Mouse (Mus musculus) natural killer cell, adult 2 months (primary cell): Measurements from ENCODE around the gene Sp7.

Source experiments
- DNase-seq, 2 experiments: peaks; one replicate each; pipeline ENCODE4 v3.0.0; 2022; ENCODE audit warnings: low spot score in 2 of 2

Gene Sp7

GRCm38 (mm10) chr15:102388942-102389341 is 22.0 kb upstream of the Sp7 start:
- DNase-seq: no peak

- DNase-seq: no peak
Measured at GRCm38 (mm10) chr15:102386640-102387039, 19.7 kb upstream of the Sp7 start.

GRCm38 (mm10) chr15:102383671-102384070 is 16.7 kb upstream of the Sp7 start:
- DNase-seq: no peak

- peak; percentile 56 to 72 for DNase-seq
Measured at GRCm38 (mm10) chr15:102381575-102381974, 14.6 kb upstream of the Sp7 start.

- peak; percentile 30 to 49 for DNase-seq
Measured at GRCm38 (mm10) chr15:102377810-102378262, 10.9 kb upstream of the Sp7 start.

GRCm38 (mm10) chr15:102377163-102377543 is 10.2 kb upstream of the Sp7 start:
- DNase-seq: peak; percentile 76 to 84

GRCm38 (mm10) chr15:102376453-102377162 is 9.6 kb upstream of the Sp7 start:
- DNase-seq: no peak

- DNase-seq: no peak
Measured at GRCm38 (mm10) chr15:102370727-102371126, 3.7 kb upstream of the Sp7 start.

GRCm38 (mm10) chr15:102369972-102370371 is 3.0 kb upstream of the Sp7 start:
- DNase-seq: no peak

- DNase-seq: no peak
Measured at GRCm38 (mm10) chr15:102366238-102366637, 744 bp downstream of the Sp7 start.

- DNase-seq: no peak
Measured at GRCm38 (mm10) chr15:102364678-102365077, 2.3 kb downstream of the Sp7 start.

- no peak for DNase-seq
Measured at GRCm38 (mm10) chr15:102362648-102363047, 4.3 kb downstream of the Sp7 start.

GRCm38 (mm10) chr15:102358834-102359233 is 8.1 kb downstream of the Sp7 start:
- no peak for DNase-seq

GRCm38 (mm10) chr15:102358126-102358525 is 8.9 kb downstream of the Sp7 start:
- no peak for DNase-seq

- DNase-seq: no peak
Measured at GRCm38 (mm10) chr15:102356501-102357325, 10.3 kb downstream of the Sp7 start.

- DNase-seq: no peak
Measured at GRCm38 (mm10) chr15:102355871-102356441, 11.0 kb downstream of the Sp7 start.

GRCm38 (mm10) chr15:102355134-102355870 is 11.7 kb downstream of the Sp7 start:
- peak in 1 of 2 experiments; percentile 22 for DNase-seq

- DNase-seq: no peak
Measured at GRCm38 (mm10) chr15:102353986-102354385, 13.0 kb downstream of the Sp7 start.

- DNase-seq: no peak
Measured at GRCm38 (mm10) chr15:102352177-102352576, 14.8 kb downstream of the Sp7 start.

GRCm38 (mm10) chr15:102350942-102351291 is 16.1 kb downstream of the Sp7 start:
- DNase-seq: no peak

- peak; percentile 87 to 93 for DNase-seq
Measured at GRCm38 (mm10) chr15:102350138-102350941, 16.6 kb downstream of the Sp7 start, which contains the start of gene Aaas. Gene Aaas, minus strand, starts transcription at chr15:102350771.
